Mouse (Mus musculus) olfactory bulb, adult 2 months (tissue): ENCODE measurements around the gene Wdr91. TPM values are rescaled to one million over a fixed set of nuclear protein-coding genes. Genes with fewer than 3 reads are reported as not detected.

ENCODE experiments used
- H3K27ac ChIP-seq: fragments of 200-500 bp; 2 replicates; pipeline ENCODE4 v1.5.1; 2012; ENCODE audit warnings: low read depth, low read length; ENCODE audit not compliant: insufficient read depth
- H3K4me1 ChIP-seq: fragments of 200-500 bp; 2 replicates; pipeline ENCODE4 v1.6.1; 2012; ENCODE audit warnings: low read length; ENCODE audit not compliant: control insufficient read depth, insufficient read depth
- H3K4me3 ChIP-seq: fragments of 200-500 bp; 2 replicates; pipeline ENCODE4 v1.5.1; 2012; ENCODE audit warnings: mild to moderate bottlenecking, low read depth, low read length, moderate library complexity; ENCODE audit not compliant: insufficient read depth
- CTCF ChIP-seq: fragments of 200-500 bp; IDR thresholded peaks from 2 replicates; pipeline ENCODE4 v1.5.1; 2012; ENCODE audit warnings: low read depth, mild to moderate bottlenecking, low read length, moderate library complexity; ENCODE audit not compliant: insufficient read depth
- POLR2A ChIP-seq: fragments of 200-500 bp; IDR thresholded peaks from 2 replicates; pipeline ENCODE4 v1.6.1; 2012; ENCODE audit warnings: mild to moderate bottlenecking, low read depth, low read length, moderate library complexity; ENCODE audit not compliant: insufficient read depth
- WGBS: fragments of 180-500 bp; shearing (Covaris S2); methylation state at CpG from one replicate; pipeline ENCODE4 v1.1.7; 2018; 5-methylcytosine and 5-hydroxymethylcytosine counted together
- polyA plus RNA-seq: library from polyadenylated mRNA; stranded (reverse); fragments of >200 nt; gene quantifications from 2 replicates; pipeline ENCODE4 v1.2.4, GENCODE M21; 2012; ENCODE audit warnings: low replicate concordance; ENCODE audit not compliant: missing spikeins, insufficient read depth, insufficient read length

Gene Wdr91
- polyA plus RNA-seq, 1 experiment, result not detected

GRCm38 (mm10) chr6:34927156-34927555, 16.5 kb upstream of the Wdr91 start:
- no peak overlapping the region for H3K27ac ChIP-seq
- no peak overlapping the region for H3K4me3 ChIP-seq
- H3K4me1 ChIP-seq, result no peaks in the 10 kb centered on the region
- 48% methylated on average over 4 of the region's 4 CpGs for WGBS
- TF ChIP-seq POLR2A (no peak), CTCF (peak; percentile 32)

- Histone ChIP-seq H3K4me1 (no peaks in the 10 kb centered on the region), H3K27ac (no peak overlapping the region), H3K4me3 (no peak overlapping the region)
- TF ChIP-seq CTCF (0 out of 2 replicates have a peak, but pooled peaks have one; percentile 41), POLR2A (no peak)
- WGBS, result 54% methylated on average over 14 of the region's 14 CpGs
Measured at GRCm38 (mm10) chr6:34921941-34922340, 11.3 kb upstream of the Wdr91 start.

GRCm38 (mm10) chr6:34920631-34921030, 10.0 kb upstream of the Wdr91 start:
- no peak overlapping the region for H3K27ac ChIP-seq
- H3K4me3 ChIP-seq, result no peak overlapping the region
- no peaks in the 10 kb centered on the region for H3K4me1 ChIP-seq
- no peak for TF ChIP-seq POLR2A
- TF ChIP-seq CTCF, result no peak
- WGBS, result 95% methylated on average over 12 of the region's 12 CpGs

GRCm38 (mm10) chr6:34919956-34920355, 9.3 kb upstream of the Wdr91 start, which contains the start of gene Stra8:
Stra8 (plus strand) TSS chr6:34920163.
- WGBS, result 67% methylated on average over 10 of the region's 10 CpGs
- TF ChIP-seq POLR2A (no peak), CTCF (no peak)
- Histone ChIP-seq H3K4me3 (no peak within 1 kb of the TSS), H3K27ac (no peak within 1 kb of the TSS), H3K4me1 (no peaks in the 10 kb centered on the region)

- no peak for TF ChIP-seq CTCF
- TF ChIP-seq POLR2A, result no peak
Measured at GRCm38 (mm10) chr6:34919146-34919545, 8.5 kb upstream of the Wdr91 start.

GRCm38 (mm10) chr6:34914462-34914861, 3.8 kb upstream of the Wdr91 start:
- no peak for TF ChIP-seq CTCF
- TF ChIP-seq POLR2A, result no peak
- no peak overlapping the region for H3K27ac ChIP-seq
- WGBS, result 89% methylated on average over 3 of the region's 3 CpGs
- H3K4me1 ChIP-seq, result peaks cover 4% of the 10 kb centered on the region
- H3K4me3 ChIP-seq, result no peak overlapping the region

More at GRCm38 (mm10) chr6:34919146-34919545, 8.5 kb upstream of the Wdr91 start:
- Histone ChIP-seq H3K27ac (no peak overlapping the region), H3K4me1 (no peaks in the 10 kb centered on the region), H3K4me3 (no peak overlapping the region)
- 91% methylated on average over 7 of the region's 7 CpGs for WGBS

- Histone ChIP-seq H3K27ac (no peak overlapping the region), H3K4me3 (no peak overlapping the region), H3K4me1 (peaks cover 4% of the 10 kb centered on the region)
- no peak for TF ChIP-seq CTCF
- no peak for TF ChIP-seq POLR2A
- WGBS, result 91% methylated on average over 13 of the region's 13 CpGs
Measured at GRCm38 (mm10) chr6:34913341-34914040, 2.8 kb upstream of the Wdr91 start.

- peaks cover 15% of the 10 kb centered on the region for H3K4me1 ChIP-seq
- peak overlapping the region; percentile 80 for H3K4me3 ChIP-seq
- no peak overlapping the region for H3K27ac ChIP-seq
- no peak for TF ChIP-seq CTCF
- no peak for TF ChIP-seq POLR2A
- WGBS, result 34% methylated on average over 8 of the region's 8 CpGs
Measured at GRCm38 (mm10) chr6:34909631-34910345, 888 bp downstream of the Wdr91 start.

GRCm38 (mm10) chr6:34907696-34908260, 2.9 kb downstream of the Wdr91 start:
- Histone ChIP-seq H3K4me1 (peaks cover 15% of the 10 kb centered on the region), H3K27ac (no peak overlapping the region), H3K4me3 (no peak overlapping the region)
- WGBS, result 87% methylated on average over 18 of the region's 18 CpGs
- TF ChIP-seq POLR2A (no peak), CTCF (no peak)
